Mouse (Mus musculus) kidney, postnatal 0 days (tissue): Measurements from ENCODE around the gene Gm10570. TPM values are rescaled to one million over a fixed set of nuclear protein-coding genes. Genes with fewer than 3 reads are reported as not detected.
A peak's percentile ranks its signal among the peaks of the same experiment; 100 is the strongest.

Experiments used
- ATAC-seq: fragments of 200-750 bp; cut with Nextera tagmentation; replicated peaks from 2 replicates; pipeline ENCODE4 v1.8.0; 2017; ENCODE audit warnings: low read depth, moderate number of reproducible peaks, moderate TSS enrichment, moderate library complexity; ENCODE audit not compliant: low FRiP score
- DNase-seq: peaks from one replicate; pipeline ENCODE4 v3.0.0-alpha.2; 2016; ENCODE audit warnings: low spot score
- H3K27ac ChIP-seq: fragments of 300-500 bp; sonication (generic); 2 replicates; pipeline ENCODE4 v1.5.1; 2014; ENCODE audit warnings: mild to moderate bottlenecking
- H3K27me3 ChIP-seq: fragments of 300-500 bp; sonication (generic); 2 replicates; pipeline ENCODE4 v1.6.1; 2014; ENCODE audit warnings: low read length, mixed read lengths; ENCODE audit not compliant: insufficient read depth
- H3K36me3 ChIP-seq: fragments of 300-500 bp; sonication (generic); 2 replicates; pipeline ENCODE4 v1.6.1; 2014; ENCODE audit warnings: low read length, mixed read lengths; ENCODE audit not compliant: insufficient read depth
- H3K4me1 ChIP-seq: fragments of 300-500 bp; sonication (generic); replicated peaks from 2 replicates; pipeline ENCODE4 v1.6.1; 2014; ENCODE audit warnings: antibody characterized with exemption, low read length, mixed read lengths; ENCODE audit not compliant: insufficient read depth
- H3K4me2 ChIP-seq: fragments of 300-500 bp; sonication (generic); 2 replicates; pipeline ENCODE4 v1.6.1; 2014; ENCODE audit warnings: mild to moderate bottlenecking, low read length, moderate library complexity, mixed read lengths
- H3K4me3 ChIP-seq: fragments of 300-500 bp; sonication (generic); replicated peaks from 2 replicates; pipeline ENCODE4 v1.5.1; 2014; ENCODE audit warnings: low read depth, low read length
- H3K9ac ChIP-seq: fragments of 300-500 bp; sonication (generic); 2 replicates; pipeline ENCODE4 v1.6.1; 2014; ENCODE audit warnings: low read depth, low read length
- H3K9me3 ChIP-seq: fragments of 300-500 bp; sonication (generic); replicated peaks from 2 replicates; pipeline ENCODE4 v1.6.1; 2016; ENCODE audit warnings: low read length, inconsistent platforms, mixed read lengths
- CTCF ChIP-seq: IDR thresholded peaks from 2 replicates; pipeline ENCODE4 v1.5.1; 2016; ENCODE audit warnings: antibody characterized with exemption, low read depth, mild to moderate bottlenecking, moderate library complexity
- WGBS: fragments of 180-500 bp; shearing (Covaris S2); extraction: QIAGEN DNeasy Blood & Tissue Kit; methylation state at CpG from one replicate; pipeline ENCODE4 v1.1.7; 2014; 5-methylcytosine and 5-hydroxymethylcytosine counted together
- polyA plus RNA-seq: library from polyadenylated mRNA; unstranded; fragments of >200 nt; fragmentation: Nextera tagmentation; extraction: Ambion mirVana; gene quantifications from 2 replicates; pipeline ENCODE4 v1.2.1, GENCODE M21; 2015

Gm10570 gene
- polyA plus RNA-seq, 1 experiment from 2014 or later = 1.2 TPM

- peaks cover 11% of the 10 kb centered on the region; the same call in 1 of the 2 replicates for H3K36me3 ChIP-seq
- no peak for TF ChIP-seq CTCF
- no peak overlapping the region for H3K27ac ChIP-seq
- WGBS = 88% methylated on average over 5 of the region's 5 CpGs
- H3K4me3 ChIP-seq = no peak overlapping the region
- no peaks in the 10 kb centered on the region for H3K27me3 ChIP-seq
- DNase-seq = no peak
- no peak overlapping the region for H3K4me2 ChIP-seq
- H3K9ac ChIP-seq = no peak overlapping the region
- H3K4me1 ChIP-seq = no peaks in the 10 kb centered on the region
- no peaks in the 10 kb centered on the region for H3K9me3 ChIP-seq
- ATAC-seq = no peak
Measured at GRCm38 (mm10) chr4:130335867-130336266, 27.4 kb upstream of the Gm10570 start.

DNA sequence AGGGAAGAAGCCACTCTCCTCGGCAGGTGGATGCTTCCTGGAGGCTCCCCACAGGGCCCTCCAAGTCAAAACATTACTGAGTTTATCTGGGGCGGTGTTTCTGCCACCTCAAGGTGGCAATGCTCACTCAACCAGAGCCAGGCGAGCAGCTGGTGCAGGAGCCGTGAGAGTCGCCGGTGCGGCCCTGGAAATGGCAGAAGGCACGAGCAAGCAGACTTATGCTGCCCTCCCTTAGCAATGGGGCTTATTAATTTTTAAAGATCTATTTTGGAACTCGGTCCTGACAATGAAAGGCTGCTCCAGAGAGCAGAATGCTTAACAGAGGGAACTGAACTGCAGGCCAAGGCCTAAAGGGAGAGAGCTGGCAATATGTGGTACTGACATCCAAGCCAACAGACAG lies 18.9 kb upstream of the Gm10570 start:
- H3K4me2 ChIP-seq = no peak overlapping the region
- H3K4me1 ChIP-seq = peaks cover 9% of the 10 kb centered on the region
- TF ChIP-seq CTCF = no peak
- no peak for ATAC-seq
- 56% methylated on average over 9 of the region's 9 CpGs for WGBS
- H3K9ac ChIP-seq = no peak overlapping the region
- H3K9me3 ChIP-seq = no peaks in the 10 kb centered on the region
- H3K27me3 ChIP-seq = no peaks in the 10 kb centered on the region
- DNase-seq = no peak
- peak overlapping the region; percentile 76 for H3K27ac ChIP-seq
- peaks cover 35% of the 10 kb centered on the region for H3K36me3 ChIP-seq
- H3K4me3 ChIP-seq = no peak overlapping the region

GRCm38 (mm10) chr4:130325446-130325845 lies 17.0 kb upstream of the Gm10570 start:
- Histone ChIP-seq H3K9me3 (no peaks in the 10 kb centered on the region), H3K9ac (no peak overlapping the region), H3K36me3 (peaks cover 40% of the 10 kb centered on the region), H3K4me2 (no peak overlapping the region), H3K27me3 (no peaks in the 10 kb centered on the region), H3K4me3 (no peak overlapping the region), H3K27ac (no peak overlapping the region), H3K4me1 (peaks cover 9% of the 10 kb centered on the region)
- 91% methylated on average over 2 of the region's 2 CpGs for WGBS
- DNase-seq = no peak
- peak; percentile 19; the same call in 1 of the 2 replicates for TF ChIP-seq CTCF
- ATAC-seq = no peak

GRCm38 (mm10) chr4:130323607-130324006 lies 15.1 kb upstream of the Gm10570 start:
- Histone ChIP-seq H3K4me2 (no peak overlapping the region), H3K4me1 (peaks cover 9% of the 10 kb centered on the region), H3K9me3 (no peaks in the 10 kb centered on the region), H3K4me3 (no peak overlapping the region), H3K27me3 (no peaks in the 10 kb centered on the region), H3K27ac (no peak overlapping the region), H3K9ac (no peak overlapping the region), H3K36me3 (peaks cover 45% of the 10 kb centered on the region)
- no peak for DNase-seq
- ATAC-seq = no peak
- no peak for TF ChIP-seq CTCF
- WGBS = 70% methylated on average over 5 of the region's 5 CpGs

- Histone ChIP-seq H3K9me3 (no peaks in the 10 kb centered on the region), H3K36me3 (peaks cover 45% of the 10 kb centered on the region), H3K27ac (no peak overlapping the region), H3K27me3 (no peaks in the 10 kb centered on the region), H3K4me1 (peaks cover 9% of the 10 kb centered on the region), H3K4me2 (no peak overlapping the region), H3K9ac (no peak overlapping the region), H3K4me3 (no peak overlapping the region)
- 73% methylated on average over 1 of the region's 1 CpGs for whole genome bisulfite sequencing
- DNase-seq = no peak
- no peak for ATAC-seq
- no peak for TF ChIP-seq CTCF
Measured at GRCm38 (mm10) chr4:130323165-130323564, 14.7 kb upstream of the Gm10570 start.

DNA sequence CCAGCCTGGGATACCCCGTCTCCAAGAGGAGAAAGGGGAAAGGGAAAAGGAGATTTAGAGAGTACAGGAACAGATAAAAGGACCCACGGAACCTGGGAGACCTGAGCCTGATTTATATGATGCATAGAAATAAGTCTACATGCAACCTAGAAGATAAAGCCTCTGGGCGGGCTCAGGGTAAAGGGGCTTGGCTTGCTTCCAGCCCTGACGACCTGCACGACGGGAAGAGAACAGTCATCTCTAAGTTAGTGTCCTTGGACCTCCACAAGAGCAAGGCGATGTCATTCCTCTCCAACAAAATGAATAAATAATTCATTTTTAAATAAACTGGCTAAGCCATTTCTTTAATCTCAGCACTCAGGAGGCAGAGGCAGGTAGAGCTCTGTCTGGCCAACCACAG lies 14.1 kb upstream of the Gm10570 start:
- peaks cover 5% of the 10 kb centered on the region for H3K4me1 ChIP-seq
- H3K9ac ChIP-seq = no peak overlapping the region
- H3K4me2 ChIP-seq = no peak overlapping the region
- no peak for DNase-seq
- no peaks in the 10 kb centered on the region for H3K27me3 ChIP-seq
- H3K4me3 ChIP-seq = no peak overlapping the region
- H3K27ac ChIP-seq = no peak overlapping the region
- no peak for TF ChIP-seq CTCF
- H3K36me3 ChIP-seq = peaks cover 45% of the 10 kb centered on the region
- ATAC-seq = no peak
- no peaks in the 10 kb centered on the region for H3K9me3 ChIP-seq
- 79% methylated on average over 7 of the region's 7 CpGs for WGBS

- no peak overlapping the region for H3K4me3 ChIP-seq
- no peak overlapping the region for H3K4me2 ChIP-seq
- TF ChIP-seq CTCF = no peak
- H3K9me3 ChIP-seq = no peaks in the 10 kb centered on the region
- DNase-seq (no peak), ATAC-seq (no peak)
- no peak overlapping the region for H3K27ac ChIP-seq
- H3K27me3 ChIP-seq = no peaks in the 10 kb centered on the region
- peaks cover 40% of the 10 kb centered on the region for H3K36me3 ChIP-seq
- WGBS = 91% methylated on average over 7 of the region's 7 CpGs
- no peaks in the 10 kb centered on the region for H3K4me1 ChIP-seq
- no peak overlapping the region for H3K9ac ChIP-seq
Measured at GRCm38 (mm10) chr4:130321640-130322039, 13.2 kb upstream of the Gm10570 start.
